Comparison of ENCODE assay signal across 18 mouse cellular contexts in genomic region chr17:8228622-8229021, GRCm38 (mm10). TPM values are rescaled to one million over a fixed set of nuclear protein-coding genes. Genes with fewer than 3 reads are reported as not detected.
"Had no signal": no experiment of that assay in that cellular context is flagged by ENCODE, and none has a peak within 500 bp of the region (broad histone marks: within the 10 kb centered on the region; RNA-seq: fewer than 3 reads in every experiment).

No protein-coding gene starts in this region.

- H3K36me3 ChIP-seq: liver, embryonic 15.5 days; midbrain, embryonic 10.5 days; midbrain, embryonic 13.5 days; midbrain, embryonic 15.5 days; neural tube, embryonic 13.5 days; neural tube, embryonic 15.5 days had no signal

- H3K9me3 ChIP-seq: liver, embryonic 15.5 days; midbrain, embryonic 10.5 days; midbrain, embryonic 13.5 days; midbrain, embryonic 15.5 days; neural tube, embryonic 13.5 days; neural tube, embryonic 15.5 days had no signal

- ATAC-seq: liver, postnatal 0 days; midbrain, embryonic 13.5 days; midbrain, embryonic 15.5 days had no signal

- H3K4me2 ChIP-seq: liver, embryonic 15.5 days; lung, embryonic 14.5 days; midbrain, embryonic 13.5 days; midbrain, embryonic 15.5 days; neural tube, embryonic 13.5 days; neural tube, embryonic 15.5 days had no signal

- DNase-seq: liver, postnatal 0 days; lung, embryonic 14.5 days; lung, postnatal 10 days; lung, postnatal 4 days; retina, postnatal 1 day; right cerebral cortex, adult 18-20 months; thymus, adult 18-20 months; thymus, postnatal 14 days; thymus, postnatal 36 days had no signal

- H3K27me3 ChIP-seq: liver, embryonic 15.5 days; midbrain, embryonic 13.5 days; midbrain, embryonic 15.5 days; neural tube, embryonic 13.5 days; neural tube, embryonic 15.5 days had no signal

- H3K4me3 ChIP-seq: liver, embryonic 15.5 days; midbrain, embryonic 10.5 days; midbrain, embryonic 13.5 days; midbrain, embryonic 15.5 days; myocyte; neural tube, embryonic 13.5 days; neural tube, embryonic 15.5 days had no signal

- H3K27ac ChIP-seq: liver, embryonic 15.5 days; midbrain, embryonic 10.5 days; midbrain, embryonic 13.5 days; midbrain, embryonic 15.5 days; neural tube, embryonic 13.5 days; neural tube, embryonic 15.5 days had no signal

- H3K4me1 ChIP-seq: liver, embryonic 15.5 days; midbrain, embryonic 13.5 days; midbrain, embryonic 15.5 days; neural tube, embryonic 13.5 days; neural tube, embryonic 15.5 days had no signal

- H3K9ac ChIP-seq: liver, embryonic 15.5 days; liver, postnatal 0 days; lung, embryonic 14.5 days; midbrain, embryonic 13.5 days; midbrain, embryonic 15.5 days; neural tube, embryonic 13.5 days; neural tube, embryonic 15.5 days had no signal

RNA-seq across cellular contexts. Expression of gene Ccr6, which starts 7.2 kb away (rescaled TPM):
- total RNA-seq: megakaryocyte-erythroid progenitor cell, adult 5-6 weeks had no signal
- polyA plus RNA-seq: liver, embryonic 15.5 days; lung, embryonic 14.5 days; midbrain, embryonic 10.5 days; midbrain, embryonic 13.5 days; midbrain, embryonic 15.5 days; myocyte; neural tube, embryonic 11.5 days; neural tube, embryonic 13.5 days; neural tube, embryonic 15.5 days had no signal
